Mouse (Mus musculus) brain, adult 2 months (tissue): Measurements from ENCODE around the gene Wdr86.
"Not testable (repeated sequence)": the region's sequence is repeated elsewhere in the genome, so short reads cannot be mapped to it uniquely, and the experiment has no call there.

Experiments
- DNase-seq: peaks from one replicate; pipeline ENCODE4 v3.0.0; 2011; ENCODE audit warnings: low read depth, low spot score

The Wdr86 gene

GRCm38 (mm10) chr5:24730488-24730871 lies at the start of gene Wdr86:
Gene Wdr86 (minus strand): TSS chr5:24730727.
- no peak for DNase-seq

DNA sequence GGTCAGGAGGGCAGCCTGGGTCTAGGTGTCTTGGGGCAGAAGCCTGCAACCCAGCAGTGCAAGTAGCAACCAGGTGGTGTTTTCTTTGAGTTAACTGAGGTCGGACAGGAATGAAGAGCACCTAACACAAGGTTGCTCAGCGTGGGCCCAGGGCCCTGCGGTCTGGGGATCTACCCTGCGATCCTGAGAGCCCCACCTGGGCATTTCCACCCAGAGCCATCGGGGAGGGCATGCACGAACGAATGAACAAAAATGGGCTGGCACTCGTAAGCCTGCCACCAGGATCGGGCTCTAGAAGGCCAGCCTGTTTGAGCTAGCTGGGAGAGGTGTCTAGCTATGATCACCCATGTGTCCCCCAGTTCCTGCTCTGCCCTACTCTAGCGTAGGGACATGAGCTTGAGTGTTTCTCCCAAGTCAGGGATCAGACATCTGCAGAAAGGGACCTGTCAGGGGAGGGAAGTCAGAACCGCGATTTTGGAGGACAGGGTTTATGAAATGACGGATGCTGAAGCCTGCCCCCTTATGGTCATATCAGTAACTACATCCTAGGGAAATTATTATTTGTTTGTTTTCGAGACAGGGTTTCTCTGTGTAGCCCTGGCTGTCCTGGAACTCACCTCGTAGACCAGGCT lies 49.5 kb upstream of the Wdr86 start:
- DNase-seq = peak; percentile 63

DNA sequence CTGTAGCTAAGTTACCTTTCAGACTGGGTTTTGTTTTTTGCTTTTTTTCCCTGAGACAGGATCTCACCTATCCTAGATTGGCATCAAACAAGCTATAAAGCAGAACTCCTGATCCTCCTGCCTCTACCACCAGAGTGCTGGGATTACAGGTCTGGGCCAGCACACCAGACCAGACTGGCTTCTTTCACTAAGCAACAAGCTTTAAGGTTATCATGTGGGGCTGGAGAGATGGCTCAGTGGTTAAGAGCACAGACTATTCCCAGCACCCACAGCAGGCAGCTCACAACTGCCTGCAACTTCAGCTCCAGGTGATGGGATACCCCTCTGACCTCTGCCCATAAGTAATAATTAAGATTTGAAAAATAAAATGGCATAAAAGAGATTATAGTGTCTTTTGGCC lies 48.8 kb upstream of the Wdr86 start:
- no peak for DNase-seq

GRCm38 (mm10) chr5:24778843-24779140 lies 48.3 kb upstream of the Wdr86 start:
- DNase-seq = no peak

DNA sequence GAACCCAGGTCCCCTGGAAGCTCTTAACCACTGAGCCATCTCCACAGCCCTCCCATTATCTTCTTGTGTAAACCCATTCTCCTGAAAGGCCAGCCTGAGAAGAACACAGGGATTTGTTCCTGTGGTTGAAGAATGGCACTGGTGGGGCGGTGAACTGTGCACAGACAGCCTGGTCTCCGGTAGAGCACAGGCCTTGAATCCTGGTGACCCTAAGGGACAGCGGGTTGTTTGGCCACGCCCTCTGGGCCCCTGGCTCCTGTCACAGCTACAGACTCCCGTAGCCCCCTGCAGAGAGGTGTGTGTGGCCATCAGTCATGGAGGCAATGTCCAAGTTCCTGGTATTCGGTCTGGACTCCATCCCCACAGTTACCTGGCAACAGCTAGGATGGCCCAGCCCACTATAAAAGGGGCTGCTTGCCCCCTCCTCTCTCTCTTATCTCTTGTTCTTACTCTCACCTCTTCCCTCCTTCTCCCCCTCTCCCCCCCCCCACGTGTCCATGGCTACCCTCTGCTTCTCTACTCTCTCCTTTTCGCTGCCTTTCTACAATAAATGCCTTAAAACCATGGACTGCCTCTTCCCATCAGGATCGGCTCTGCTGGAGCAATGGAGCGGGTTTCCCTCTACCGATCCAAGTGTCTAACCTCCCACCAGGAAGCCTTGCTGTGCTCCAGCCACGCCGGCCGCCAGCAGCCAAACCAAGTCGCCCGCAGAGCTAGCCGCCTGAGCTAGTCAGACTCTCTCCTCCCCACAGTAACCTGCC lies 47.7 kb upstream of the Wdr86 start:
- DNase-seq = no peak

- DNase-seq = peak; percentile 11
These were observed 46.2 kb upstream of the Wdr86 start for GRCm38 (mm10) chr5:24776681-24777080.

DNA sequence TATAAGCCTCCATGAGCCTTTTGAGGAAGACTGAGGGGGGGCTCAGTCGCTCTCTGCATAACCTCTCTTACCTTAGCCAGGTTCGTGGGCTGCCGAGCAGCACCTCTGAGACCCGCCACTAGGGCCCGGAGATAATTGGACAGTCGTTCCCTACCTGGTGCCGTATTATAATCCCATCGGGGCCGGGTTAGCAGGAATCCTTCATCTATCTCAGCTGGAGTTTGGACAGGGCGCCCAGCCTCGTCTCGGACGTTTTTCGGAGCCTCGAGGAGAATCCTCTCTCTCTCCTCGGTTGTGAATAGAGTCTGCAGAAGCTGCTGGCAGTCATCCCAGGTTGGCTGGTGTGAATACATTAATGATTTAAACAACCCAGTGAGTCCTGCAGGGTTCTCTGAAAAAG lies 44.0 kb upstream of the Wdr86 start:
- DNase-seq = not testable (repeated sequence)

DNA sequence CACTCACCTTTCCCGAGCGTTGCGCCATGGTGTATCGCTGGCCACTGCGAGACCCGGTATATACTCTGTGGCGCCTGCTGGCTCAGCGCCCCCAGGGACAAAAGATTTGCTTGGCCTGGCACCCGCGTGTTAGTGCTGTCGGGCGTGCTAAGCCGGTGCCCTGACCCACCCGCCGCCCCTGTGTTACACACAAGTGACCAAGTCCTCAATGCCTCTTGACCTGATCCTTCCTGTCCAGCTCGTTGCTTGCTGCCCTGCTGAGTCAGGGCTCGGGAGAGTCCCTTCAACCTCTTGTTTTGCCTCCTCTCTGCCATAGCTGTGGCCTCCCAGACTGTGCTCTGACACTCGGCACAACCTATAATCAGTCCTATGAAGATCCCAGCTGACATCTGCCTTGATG lies 27.3 kb upstream of the Wdr86 start, which contains the start of gene Crygn:
Crygn (minus strand) TSS at position 193 of the 400 bp plus-strand sequence.
- DNase-seq = no peak

DNA sequence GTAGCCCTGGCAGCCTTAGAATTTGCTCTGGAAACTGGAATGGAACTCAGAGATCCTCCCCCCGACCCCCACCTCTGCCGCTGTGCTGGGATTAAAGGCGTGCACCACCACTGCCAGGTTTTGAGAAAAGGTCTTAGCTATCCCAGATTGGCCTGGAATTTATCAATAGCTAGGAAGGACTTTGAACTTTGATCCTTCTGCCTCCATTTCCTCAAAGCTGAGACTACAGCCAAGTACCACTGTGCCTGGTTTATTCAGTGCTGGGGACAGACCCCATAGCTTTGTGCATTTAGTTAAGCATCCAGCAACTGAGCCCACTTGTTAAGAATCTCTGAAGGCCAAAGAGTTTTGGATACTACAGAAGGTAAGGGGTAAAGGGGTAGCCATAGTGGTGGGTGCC lies 26.4 kb upstream of the Wdr86 start:
- DNase-seq = no peak

DNA sequence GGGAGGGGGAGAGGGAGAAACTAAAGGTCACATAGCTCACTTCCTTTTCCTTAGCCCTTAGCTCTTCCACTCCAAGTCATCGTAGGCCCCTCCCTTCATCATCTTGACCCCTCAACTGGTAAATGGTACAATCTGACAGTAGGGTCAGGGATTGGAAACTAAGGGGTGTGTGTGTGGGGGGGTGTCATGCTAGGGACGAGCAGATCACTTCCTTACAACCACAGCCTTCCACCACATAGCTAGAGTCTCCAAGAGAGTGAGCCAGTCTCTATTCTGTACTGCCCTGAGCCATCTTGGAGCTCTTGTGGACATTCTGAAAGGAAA lies 21.6 kb upstream of the Wdr86 start:
- DNase-seq = no peak

GRCm38 (mm10) chr5:24751305-24752174 lies 21.0 kb upstream of the Wdr86 start:
- peak; percentile 53 for DNase-seq

GRCm38 (mm10) chr5:24750321-24751304 lies 20.1 kb upstream of the Wdr86 start:
- DNase-seq = peak; percentile 96

DNA sequence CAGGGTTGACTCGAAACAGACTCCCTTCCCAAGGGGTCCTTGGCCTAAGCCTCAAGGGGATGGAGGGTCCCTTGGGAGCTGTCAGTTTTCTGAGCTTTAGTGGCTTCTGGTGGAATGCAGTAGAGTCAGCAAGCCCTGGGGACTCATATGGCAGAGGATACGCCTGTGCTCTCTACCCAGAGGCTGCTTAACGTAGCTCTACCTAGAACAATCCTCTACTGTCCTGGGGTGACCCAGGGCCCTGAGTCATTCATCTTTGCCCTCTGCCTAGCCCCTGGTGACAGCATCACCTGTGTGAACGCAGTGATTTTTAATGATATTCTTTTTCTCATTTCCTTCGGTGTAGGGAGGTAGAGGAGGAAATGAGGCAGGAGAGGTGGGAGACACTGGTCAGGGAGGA lies 19.2 kb upstream of the Wdr86 start:
- no peak for DNase-seq

- DNase-seq = no peak
These were observed 17.0 kb upstream of the Wdr86 start for GRCm38 (mm10) chr5:24747533-24747932.

- no peak for DNase-seq
These were observed 13.4 kb upstream of the Wdr86 start for GRCm38 (mm10) chr5:24743956-24744355.

- peak; percentile 13 for DNase-seq
These were observed 10.8 kb upstream of the Wdr86 start for GRCm38 (mm10) chr5:24741172-24741885.

DNA sequence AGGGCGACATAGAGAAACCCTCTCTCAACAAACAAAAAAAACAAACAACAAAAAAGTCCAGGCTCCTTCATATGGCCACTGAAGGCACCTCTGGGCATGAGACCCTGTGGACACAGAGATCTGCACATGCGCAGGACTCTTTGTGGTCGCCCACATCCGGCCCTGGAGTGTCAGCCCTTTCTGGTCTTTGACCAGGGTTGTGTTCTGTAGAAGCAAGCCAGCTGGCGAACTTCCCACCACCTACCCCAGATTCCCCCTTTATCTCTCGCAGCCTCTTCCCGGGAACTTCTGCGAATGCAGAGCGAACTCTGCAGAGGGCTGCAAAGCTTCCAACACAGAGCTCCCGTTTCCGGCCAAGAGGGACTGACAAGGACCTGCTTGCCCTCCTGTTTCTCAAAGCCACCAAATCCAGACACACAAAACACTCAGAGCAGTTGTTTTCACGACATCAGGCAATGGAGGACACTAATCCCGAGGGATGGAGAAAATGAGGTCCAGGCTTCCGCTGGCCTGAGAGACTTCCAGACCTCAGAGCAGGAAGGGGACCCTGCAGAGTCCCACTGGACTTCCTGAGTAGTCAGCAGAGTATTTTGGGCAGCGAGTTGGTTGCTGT lies 8.7 kb upstream of the Wdr86 start:
- peak; percentile 35 for DNase-seq

GRCm38 (mm10) chr5:24738517-24738916 lies 8.0 kb upstream of the Wdr86 start:
- DNase-seq = no peak

- no peak for DNase-seq
These were observed 7.1 kb upstream of the Wdr86 start for GRCm38 (mm10) chr5:24737595-24737994.

- DNase-seq = no peak
These were observed 3.4 kb upstream of the Wdr86 start for GRCm38 (mm10) chr5:24733771-24734426.
